14 mouse cellular contexts compared by ENCODE assay signal in the genomic region with DNA sequence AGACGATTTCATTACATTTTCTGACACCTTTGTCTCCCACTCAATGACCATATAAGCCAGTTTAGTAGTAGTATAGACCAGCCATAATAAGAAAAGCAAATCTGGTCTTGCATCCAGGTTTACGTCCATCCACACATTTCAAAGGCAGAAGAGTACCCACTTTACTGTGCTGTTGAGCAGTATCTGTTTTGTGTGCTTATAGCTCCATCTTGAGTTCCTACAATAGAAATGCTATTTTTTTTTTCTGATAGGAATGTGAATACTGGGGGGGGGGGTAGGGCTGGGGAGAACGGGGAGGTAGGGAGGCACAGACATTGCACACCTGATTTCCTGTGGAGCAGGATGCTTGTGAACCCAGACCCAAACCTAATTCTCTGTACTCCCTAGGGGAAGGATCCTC. TPM values are rescaled to one million over a fixed set of nuclear protein-coding genes. Genes with fewer than 3 reads are reported as not detected.
DNase-seq lines count a peak whose midpoint lies in the region; ATAC-seq and TF ChIP-seq lines count a peak whose summit lies in the region.
"Had no signal": no experiment of that assay in that cellular context is flagged by ENCODE, and none has a peak within 500 bp of the region (broad histone marks: within the 10 kb centered on the region; RNA-seq: fewer than 3 reads in every experiment).

No protein-coding gene starts in this region.

- peaks cover 14% of the 10 kb centered on the region for H3K27me3 ChIP-seq in midbrain, embryonic 11.5 days (ENCODE audit: control insufficient read depth, insufficient read depth, low read length)
- peaks cover 32% of the 10 kb centered on the region for H3K27me3 ChIP-seq in midbrain, embryonic 10.5 days (ENCODE audit: low read depth, poor library complexity, severe bottlenecking)
- H3K27me3 ChIP-seq in hindbrain, postnatal 0 days (ENCODE audit: insufficient read depth, low read length), result no peaks in the 10 kb centered on the region
- no peaks in the 10 kb centered on the region for H3K27me3 ChIP-seq in splenic B cell, adult 2 months (ENCODE audit: control insufficient read depth, insufficient read depth, low read length, poor library complexity, severe bottlenecking)

- no peaks in the 10 kb centered on the region for H3K9me3 ChIP-seq in midbrain, embryonic 11.5 days (ENCODE audit: control insufficient read depth, low read length)
- no peaks in the 10 kb centered on the region for H3K9me3 ChIP-seq in midbrain, embryonic 10.5 days (replicated peaks)
- no peaks in the 10 kb centered on the region for H3K9me3 ChIP-seq in hindbrain, postnatal 0 days (ENCODE audit: low read length)

- WGBS in midbrain, embryonic 11.5 days, result 37% methylated on average over 3 of the region's 3 CpGs
- WGBS in midbrain, embryonic 10.5 days, result 43% methylated on average over 3 of the region's 3 CpGs
- WGBS in hindbrain, postnatal 0 days, result 24% methylated on average over 3 of the region's 3 CpGs

- H3K27ac ChIP-seq in midbrain, embryonic 11.5 days (ENCODE audit: low read depth, low read length), result no peak overlapping the region
- H3K27ac ChIP-seq in midbrain, embryonic 10.5 days (replicated peaks), result no peak overlapping the region
- H3K27ac ChIP-seq in hindbrain, postnatal 0 days, result no peak overlapping the region

- no peaks in the 10 kb centered on the region for H3K36me3 ChIP-seq in midbrain, embryonic 11.5 days (ENCODE audit: control insufficient read depth, insufficient read depth, low read length)
- H3K36me3 ChIP-seq in midbrain, embryonic 10.5 days, result no peaks in the 10 kb centered on the region
- H3K36me3 ChIP-seq in hindbrain, postnatal 0 days (ENCODE audit: insufficient read depth, low read length), result peaks cover 3% of the 10 kb centered on the region; the same call in 1 of the 2 replicates
- H3K36me3 ChIP-seq in splenic B cell, adult 2 months (ENCODE audit: control insufficient read depth, insufficient read depth, low read length, poor library complexity, severe bottlenecking), result no peaks in the 10 kb centered on the region

- H3K4me1 ChIP-seq in midbrain, embryonic 11.5 days (ENCODE audit: control insufficient read depth, insufficient read depth, low read length), result peaks cover 26% of the 10 kb centered on the region
- peaks cover 64% of the 10 kb centered on the region for H3K4me1 ChIP-seq in midbrain, embryonic 10.5 days
- peaks cover 14% of the 10 kb centered on the region for H3K4me1 ChIP-seq in hindbrain, postnatal 0 days (ENCODE audit: insufficient read depth, low read length)

- peak; percentile 61 for TF ChIP-seq CTCF in hindbrain, postnatal 0 days (IDR thresholded peaks at IDR 0.05; ENCODE audit: low read depth)

- no peak overlapping the region for H3K9ac ChIP-seq in midbrain, embryonic 11.5 days (ENCODE audit: low read length)
- H3K9ac ChIP-seq in hindbrain, postnatal 0 days (replicated peaks; ENCODE audit: low read length), result peak overlapping the region; percentile 37; the same call in 1 of the 2 replicates

- DNase-seq in cerebellum, adult 9-10 months, result peak; percentile 72
- no peak for DNase-seq in cerebellum, postnatal 4 days (ENCODE audit: low spot score in 2 of 2)
- DNase-seq in midbrain, embryonic 11.5 days (ENCODE audit: low spot score, missing footprints), result peak; percentile 84
- no peak for DNase-seq in midbrain, embryonic 10.5 days (ENCODE audit: low spot score)
- DNase-seq in hindbrain, postnatal 0 days (ENCODE audit: low spot score), result peak; percentile 67
- DNase-seq in splenic B cell, adult 2 months (ENCODE audit: low read depth, low spot score), result peak; percentile 49
- DNase-seq in cerebellum, adult 11-12 months, result no peak
- DNase-seq: adrenal gland, postnatal 36 days had no signal

- H3K4me2 ChIP-seq in midbrain, embryonic 11.5 days, result no peak overlapping the region; the same call in 1 of the 2 replicates
- peak overlapping the region; percentile 76 for H3K4me2 ChIP-seq in hindbrain, postnatal 0 days (ENCODE audit: low read depth, low read length)

- no peak for ATAC-seq in midbrain, embryonic 11.5 days (ENCODE audit: low FRiP score)
- no peak for ATAC-seq in hindbrain, postnatal 0 days
- ATAC-seq in inflammation-experienced regulatory T-cells, adult 6 months, result no peak

- no peak overlapping the region for H3K4me3 ChIP-seq in midbrain, embryonic 11.5 days (ENCODE audit: low read depth, low read length)
- no peak overlapping the region for H3K4me3 ChIP-seq in midbrain, embryonic 10.5 days
- H3K4me3 ChIP-seq in hindbrain, postnatal 0 days (ENCODE audit: low read length), result peak overlapping the region; percentile 91

RNA-seq across cellular contexts. Expression of gene Gabbr1, which starts 2.2 kb away (rescaled TPM):
- 14.3 and 14.5 TPM in 2 replicates for polyA plus RNA-seq in midbrain, embryonic 11.5 days (2014; fragmentation: Nextera tagmentation; extraction: Ambion mirVana)
- 7.9 and 12.2 TPM in 2 replicates for polyA plus RNA-seq in midbrain, embryonic 10.5 days (2016; fragmentation: Nextera tagmentation; extraction: Ambion mirVana)
- total RNA-seq in hindbrain, postnatal 0 days (2014; rRNA removed), result 519 and 527 TPM in 2 replicates
- polyA plus RNA-seq in hindbrain, postnatal 0 days (2015; fragmentation: Nextera tagmentation; extraction: Ambion mirVana), result 93.4 and 98.3 TPM in 2 replicates
- polyA plus RNA-seq in inflammation-experienced regulatory T-cells, adult 6 months (2017; shearing (Covaris generic)), result 1 to 10 TPM; 4.1 to 8.0 (median 7.4) TPM

RNA-seq across cellular contexts. Expression of gene Mog, which starts 24.8 kb away (rescaled TPM):
- polyA plus RNA-seq in midbrain, embryonic 11.5 days (2014; fragmentation: Nextera tagmentation; extraction: Ambion mirVana), result 0.18 and 0.42 TPM in 2 replicates
- polyA plus RNA-seq in midbrain, embryonic 10.5 days (2016; fragmentation: Nextera tagmentation; extraction: Ambion mirVana), result 0.10 and 0.15 TPM in 2 replicates
- total RNA-seq in hindbrain, postnatal 0 days (2014; rRNA removed), result 0.52 TPM in 1 of 2 replicates, not detected in the other
- 1.5 and 1.7 TPM in 2 replicates for polyA plus RNA-seq in hindbrain, postnatal 0 days (2015; fragmentation: Nextera tagmentation; extraction: Ambion mirVana)
- polyA plus RNA-seq in inflammation-experienced regulatory T-cells, adult 6 months (2017; shearing (Covaris generic)), result not detected
- total RNA-seq: adrenal gland, postnatal 36 days; hematopoietic stem cell, adult 5-6 weeks; megakaryocyte-erythroid progenitor cell, adult 5-6 weeks had no signal
- polyA plus RNA-seq: spleen, adult 2 months had no signal

RNA-seq across cellular contexts. Expression of gene Olfr90, which starts 40.3 kb away (rescaled TPM):
- not detected in 2 replicates for polyA plus RNA-seq in midbrain, embryonic 11.5 days (2014; fragmentation: Nextera tagmentation; extraction: Ambion mirVana)
- 0.17 TPM in 1 of 2 replicates, not detected in the other for polyA plus RNA-seq in midbrain, embryonic 10.5 days (2016; fragmentation: Nextera tagmentation; extraction: Ambion mirVana)
- total RNA-seq in hindbrain, postnatal 0 days (2014; rRNA removed), result not detected in 2 replicates
- polyA plus RNA-seq in hindbrain, postnatal 0 days (2015; fragmentation: Nextera tagmentation; extraction: Ambion mirVana), result not detected in 2 replicates
- under 1 TPM in 2 of 3 experiments, not detected in 1; 0.16 to 0.20 TPM for polyA plus RNA-seq in inflammation-experienced regulatory T-cells, adult 6 months (2017; shearing (Covaris generic))
- total RNA-seq: adrenal gland, postnatal 36 days; hematopoietic stem cell, adult 5-6 weeks; megakaryocyte-erythroid progenitor cell, adult 5-6 weeks had no signal
- polyA plus RNA-seq: C2C12; spleen, adult 2 months had no signal

RNA-seq across cellular contexts. Expression of gene Zfp57, which starts 47.0 kb away (rescaled TPM):
- 89.9 and 102 TPM in 2 replicates for polyA plus RNA-seq in midbrain, embryonic 11.5 days (2014; fragmentation: Nextera tagmentation; extraction: Ambion mirVana)
- 61.6 and 87.8 TPM in 2 replicates for polyA plus RNA-seq in midbrain, embryonic 10.5 days (2016; fragmentation: Nextera tagmentation; extraction: Ambion mirVana)
- 118 and 137 TPM in 2 replicates for total RNA-seq in hindbrain, postnatal 0 days (2014; rRNA removed)
- polyA plus RNA-seq in hindbrain, postnatal 0 days (2015; fragmentation: Nextera tagmentation; extraction: Ambion mirVana), result 118 and 129 TPM in 2 replicates
- not detected for polyA plus RNA-seq in inflammation-experienced regulatory T-cells, adult 6 months (2017; shearing (Covaris generic))
- total RNA-seq: megakaryocyte-erythroid progenitor cell, adult 5-6 weeks had no signal

RNA-seq across cellular contexts. Expression of gene Olfr91, which starts 50.1 kb away (rescaled TPM):
- not detected in 2 replicates for polyA plus RNA-seq in midbrain, embryonic 11.5 days (2014; fragmentation: Nextera tagmentation; extraction: Ambion mirVana)
- not detected in 2 replicates for polyA plus RNA-seq in midbrain, embryonic 10.5 days (2016; fragmentation: Nextera tagmentation; extraction: Ambion mirVana)
- total RNA-seq in hindbrain, postnatal 0 days (2014; rRNA removed), result not detected in 2 replicates
- polyA plus RNA-seq in hindbrain, postnatal 0 days (2015; fragmentation: Nextera tagmentation; extraction: Ambion mirVana), result 0.06 TPM in 1 of 2 replicates, not detected in the other
- polyA plus RNA-seq in inflammation-experienced regulatory T-cells, adult 6 months (2017; shearing (Covaris generic)), result under 1 TPM in 1 of 3 experiments, not detected in 2; 0.15 TPM
- total RNA-seq: adrenal gland, postnatal 36 days; hematopoietic stem cell, adult 5-6 weeks; left cerebral cortex, postnatal 14 days; megakaryocyte-erythroid progenitor cell, adult 5-6 weeks had no signal
- polyA plus RNA-seq: C2C12; spleen, adult 2 months had no signal

Comparison
In these comparisons a context has a peak if more than half of its experiments do, and no peak if none do; other contexts are left out.
1. DNase-seq: peak in cerebellum, adult 9-10 months (single experiment), midbrain, embryonic 11.5 days (single experiment), hindbrain, postnatal 0 days (single experiment) and splenic B cell, adult 2 months (single experiment); none in cerebellum, postnatal 4 days (0 of 2), midbrain, embryonic 10.5 days (single experiment) and cerebellum, adult 11-12 months (single experiment).